Mouse (Mus musculus) natural killer cell, adult 2 months (primary cell): ENCODE results near the gene Ptrh1.

ENCODE experiments used
- DNase-seq, 2 experiments: peaks; one replicate each; pipeline ENCODE4 v3.0.0; 2022; ENCODE audit warnings: low spot score in 2 of 2

Gene Ptrh1

DNA sequence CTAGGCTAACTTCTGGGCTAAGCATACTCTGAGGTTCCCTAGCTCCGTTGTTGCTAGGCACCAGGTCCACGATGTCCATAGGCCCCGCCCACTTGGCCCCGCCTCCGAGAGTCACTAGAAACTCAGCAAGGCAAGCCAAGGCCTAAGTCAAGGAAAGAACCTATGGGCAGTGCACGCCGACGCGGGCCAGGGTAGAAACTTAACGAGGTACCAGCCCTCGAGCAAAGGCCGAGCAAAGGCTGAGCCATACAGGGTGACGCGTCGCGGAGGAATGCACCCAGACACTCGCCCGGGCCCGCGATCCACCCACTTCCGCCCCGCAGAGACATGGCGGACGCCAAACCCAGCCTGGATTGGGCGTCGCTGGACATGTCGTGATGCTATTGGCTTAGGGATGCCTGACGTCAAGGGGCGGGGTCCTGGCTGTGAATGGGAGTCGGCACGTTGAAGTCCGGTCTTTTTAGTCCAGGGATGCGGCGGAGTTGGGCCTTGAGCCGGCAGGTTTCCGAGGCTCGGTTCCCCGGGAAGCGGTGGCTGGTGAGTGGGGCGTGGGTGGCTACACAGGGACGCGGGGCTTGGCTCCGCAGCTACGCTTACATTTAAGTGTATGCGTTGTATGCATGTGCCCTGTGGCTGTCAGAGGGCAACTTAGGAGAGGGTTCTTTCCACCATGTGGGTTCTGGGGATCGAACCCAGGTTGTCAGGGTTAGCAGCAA is at the start of gene Ptrh1, which contains the start of gene Ttc16:
Gene Ptrh1, plus strand, starts transcription at position 428 of the 716 bp plus-strand sequence.
Gene Ttc16, minus strand, starts transcription at position 275 of the 716 bp plus-strand sequence.
- DNase-seq = peak; percentile 97 to 98

DNA sequence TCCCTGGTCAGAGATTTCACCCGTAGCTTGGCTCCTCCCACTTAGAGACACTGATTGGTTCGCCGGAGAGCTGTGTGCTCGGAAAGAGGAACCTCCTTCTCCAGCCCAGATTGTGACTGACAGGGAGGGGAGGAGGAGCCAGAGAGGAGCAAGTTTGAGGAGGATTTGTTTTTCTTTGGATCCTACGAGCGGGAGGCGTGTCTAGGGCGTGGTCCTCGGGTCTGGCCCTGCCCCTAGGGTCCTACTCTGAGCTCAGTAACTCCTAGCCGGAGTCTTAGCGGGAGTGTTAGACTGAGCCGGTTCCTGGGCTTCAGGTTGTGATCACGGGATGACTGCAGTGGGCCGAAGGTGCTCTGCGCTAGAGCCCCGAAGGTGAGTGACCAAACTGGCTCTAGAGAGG is 48.2 kb upstream of the Ptrh1 start:
- DNase-seq = peak; percentile 45 to 80

DNA sequence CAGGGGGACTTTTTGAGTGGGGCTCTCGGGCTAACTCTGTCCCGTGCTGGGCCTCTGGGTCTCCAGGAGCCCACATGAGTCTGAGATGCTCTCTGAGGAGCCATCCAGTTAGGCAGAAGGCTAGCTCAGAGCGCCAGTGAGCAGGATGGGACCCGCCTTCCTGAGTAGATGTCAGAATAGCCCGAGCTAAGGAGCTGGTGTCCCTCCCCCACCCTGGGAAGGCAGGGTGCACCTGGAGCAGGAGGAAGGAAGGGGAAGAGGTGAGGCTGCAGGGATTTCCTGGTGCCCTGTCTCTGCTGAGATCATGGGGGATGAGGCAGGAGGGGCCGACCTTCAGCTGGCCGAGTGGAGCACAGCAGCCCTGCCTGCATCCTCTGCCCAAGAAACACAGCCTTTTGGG is 47.1 kb upstream of the Ptrh1 start:
- no peak for DNase-seq

DNA sequence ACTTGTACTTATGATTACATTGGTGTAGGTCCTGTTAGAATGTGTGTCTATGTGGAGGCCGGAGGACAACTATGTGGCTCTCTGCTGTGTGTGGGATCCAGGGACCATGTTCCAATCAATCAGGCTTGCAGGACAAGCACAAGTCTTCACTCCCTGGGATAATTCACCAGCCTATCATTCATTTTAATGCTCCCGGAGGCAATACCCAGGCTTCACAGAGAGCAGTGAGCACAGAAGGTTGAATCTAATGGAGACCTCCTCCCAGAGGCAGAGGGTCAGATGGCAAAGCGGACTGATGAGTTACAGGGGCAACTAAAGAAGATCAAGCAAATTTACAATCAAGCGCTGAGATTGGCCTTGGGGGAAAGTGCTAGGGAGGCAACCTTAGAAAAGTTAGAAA is 46.0 kb upstream of the Ptrh1 start:
- DNase-seq = no peak

DNA sequence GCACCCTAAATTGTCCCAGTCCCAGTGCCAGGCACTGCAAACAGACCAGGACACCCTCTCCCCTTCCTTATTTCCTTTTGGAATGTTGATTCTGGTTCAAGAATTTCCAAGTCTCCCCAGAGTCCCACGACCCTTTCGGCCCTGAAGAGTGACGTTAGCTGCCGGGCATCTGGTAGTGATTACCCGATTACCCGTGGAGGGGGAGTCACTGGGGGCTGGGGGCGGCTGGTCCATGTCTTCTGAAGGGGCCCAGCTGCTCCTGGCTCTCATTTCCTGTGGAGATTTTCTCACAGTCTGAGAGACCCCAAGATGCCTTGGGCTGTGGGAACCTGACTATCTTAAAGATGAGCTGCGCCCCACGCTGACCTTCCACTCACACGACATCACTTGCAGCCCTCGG is 44.7 kb upstream of the Ptrh1 start:
- DNase-seq = no peak

DNA sequence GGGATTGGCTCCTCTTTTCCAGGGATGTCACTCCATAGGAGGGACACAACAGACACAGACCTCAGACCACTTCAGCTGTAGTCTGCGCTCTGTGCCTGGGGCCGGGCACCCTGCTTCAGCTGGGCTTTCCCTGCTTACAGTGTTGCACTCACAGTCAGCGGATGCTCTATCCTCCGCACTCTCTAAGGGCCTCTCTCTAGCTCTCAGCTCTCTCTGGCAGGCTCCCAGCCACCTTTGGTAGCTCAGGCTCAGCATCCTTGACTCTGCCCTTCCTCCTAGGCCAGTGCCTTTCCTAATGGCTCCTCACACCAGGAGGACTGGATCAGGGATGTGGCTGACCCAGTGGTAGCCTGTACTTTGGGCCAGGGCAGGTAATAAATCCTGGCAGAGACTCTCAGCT is 43.7 kb upstream of the Ptrh1 start:
- no peak for DNase-seq

DNA sequence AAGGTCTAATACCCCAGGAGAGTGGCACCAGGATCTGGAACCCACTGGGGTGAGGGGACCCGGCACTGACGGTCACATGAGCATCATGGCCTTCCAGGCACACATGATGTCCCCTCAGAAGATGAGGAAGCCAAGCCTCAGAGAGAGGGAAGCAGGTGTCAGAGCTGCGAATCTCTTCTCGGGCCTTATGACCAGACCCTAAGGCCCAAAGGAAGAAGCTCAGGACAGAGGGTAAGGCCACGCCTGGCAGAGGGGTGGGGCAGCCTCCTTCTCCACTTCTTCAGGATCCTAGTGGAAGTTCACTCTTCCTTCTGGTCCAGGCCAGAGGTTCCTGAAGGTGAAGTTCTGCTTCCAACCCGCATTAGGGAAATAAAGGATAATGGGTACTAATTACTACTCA is 42.9 kb upstream of the Ptrh1 start:
- DNase-seq = no peak

DNA sequence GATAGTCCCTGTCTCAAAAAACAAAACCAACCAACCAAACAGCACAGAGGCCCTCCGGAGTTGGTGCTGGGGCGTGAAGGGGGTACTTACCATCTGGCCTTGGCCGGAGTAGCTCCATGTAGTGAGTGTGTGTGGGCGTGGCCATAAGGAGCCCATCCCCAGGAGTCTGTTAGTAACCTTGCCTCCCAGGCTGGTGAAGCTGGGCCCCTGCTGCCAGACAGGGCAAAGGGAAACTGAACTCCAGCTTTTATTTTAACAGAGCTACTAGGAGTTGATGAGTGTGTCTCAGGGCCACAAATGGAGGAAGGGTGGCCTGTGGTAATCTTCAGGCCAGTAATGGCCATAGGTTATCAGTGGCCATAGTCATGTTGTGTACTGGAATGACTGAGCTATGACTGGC is 41.1 kb upstream of the Ptrh1 start:
- DNase-seq = no peak

DNA sequence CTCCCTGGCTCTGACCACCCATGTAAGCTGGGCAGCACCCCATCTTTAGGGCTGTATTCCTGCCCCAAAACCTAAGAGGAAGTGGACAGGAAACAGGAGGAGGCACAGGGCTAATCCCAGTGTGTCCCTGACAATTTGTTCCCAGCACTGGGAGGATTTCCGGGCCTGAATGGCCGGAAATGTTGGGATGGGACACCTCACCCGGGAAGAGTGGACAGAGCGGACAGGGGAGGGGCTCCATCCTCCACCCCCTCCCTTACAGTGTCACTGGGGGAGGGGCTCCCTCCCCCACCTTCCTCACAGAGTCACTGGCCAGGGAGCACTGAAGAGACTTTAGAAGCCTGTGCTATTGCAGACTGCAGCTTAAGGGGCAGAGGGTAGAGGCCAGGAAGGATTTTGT is 40.7 kb upstream of the Ptrh1 start:
- DNase-seq = no peak

DNA sequence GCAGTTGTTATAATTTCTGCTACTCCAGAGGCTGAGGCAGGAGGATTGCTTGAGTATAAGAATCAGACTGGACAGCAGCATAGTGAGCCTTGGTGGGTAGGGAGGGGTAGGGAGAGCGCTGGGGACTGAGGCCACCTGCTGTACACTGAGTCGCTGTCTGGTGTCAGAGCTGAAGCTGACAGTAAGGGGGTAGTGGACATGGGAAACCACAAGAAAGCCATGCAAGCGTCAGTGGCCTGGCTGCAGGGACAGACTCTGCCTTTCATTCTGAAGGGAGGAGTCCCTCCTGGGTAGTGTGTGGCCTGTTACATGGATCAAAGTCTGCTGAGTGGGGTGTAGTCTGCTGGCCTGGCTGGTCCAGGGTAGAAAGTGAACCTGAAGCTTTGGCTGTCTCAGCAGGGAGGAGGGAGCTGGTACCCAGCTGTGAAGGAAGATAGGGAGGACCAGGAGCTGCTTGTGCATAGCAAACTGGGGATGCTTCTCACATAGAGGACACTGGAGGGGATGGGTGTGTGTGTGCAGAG is 39.2 kb upstream of the Ptrh1 start:
- peak; percentile 52 to 73 for DNase-seq

DNA sequence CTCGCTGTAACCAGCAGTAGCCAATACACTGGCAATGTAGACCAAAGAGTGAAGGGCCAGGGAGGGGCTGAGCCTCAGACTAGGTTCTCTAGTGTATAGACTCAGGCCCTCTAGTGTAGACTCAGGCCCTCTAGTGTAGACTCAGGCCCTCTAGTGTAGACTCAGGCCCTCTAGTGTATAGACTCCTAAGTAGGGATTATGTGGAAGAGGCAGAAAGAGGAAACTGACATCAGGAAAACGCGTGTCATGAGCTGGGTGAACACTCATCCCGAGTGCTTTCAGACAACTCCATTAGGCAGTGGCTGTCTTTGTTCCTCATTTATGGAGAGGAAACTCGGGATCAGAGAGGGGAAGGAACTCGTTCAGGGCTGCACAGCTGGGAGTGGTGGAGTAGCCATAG is 38.6 kb upstream of the Ptrh1 start:
- DNase-seq = no peak

DNA sequence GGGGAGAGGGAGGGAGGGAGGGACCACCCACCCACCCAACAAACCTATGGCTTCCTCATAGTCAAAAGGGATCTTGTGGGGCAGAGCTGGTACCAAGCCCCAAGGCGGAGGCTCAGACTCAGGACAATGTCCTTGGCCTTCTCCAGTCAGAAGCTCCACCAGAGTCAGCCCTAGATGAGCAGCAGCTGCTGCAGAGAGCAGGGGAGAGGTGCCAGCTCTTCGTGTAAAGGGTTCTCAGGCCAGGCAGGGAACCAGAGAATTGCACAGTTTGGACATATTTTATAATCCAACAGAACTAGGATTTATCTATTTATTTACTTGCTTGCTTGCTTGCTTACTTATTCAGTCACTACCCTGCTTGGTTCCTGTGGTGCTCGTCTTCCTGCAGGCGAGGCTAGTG is 36.3 kb upstream of the Ptrh1 start:
- DNase-seq = no peak

DNA sequence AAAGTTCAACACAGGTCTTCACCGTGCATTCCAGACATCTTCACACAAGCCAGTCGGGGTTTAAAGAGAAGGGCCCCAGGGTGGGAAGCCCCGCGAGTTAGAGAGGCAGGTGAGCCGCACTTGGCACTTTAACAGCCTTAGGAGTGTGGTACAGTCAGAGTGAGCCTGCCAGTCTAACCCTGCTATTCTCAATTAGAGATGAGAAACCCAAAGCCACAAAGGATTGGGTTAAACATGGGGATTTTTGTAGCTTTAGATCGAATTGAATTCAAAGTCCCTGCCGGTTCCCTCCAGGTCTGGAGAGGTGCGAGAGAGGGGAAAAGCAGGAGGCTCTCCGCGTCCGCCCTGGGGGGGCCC is 34.7 kb upstream of the Ptrh1 start, which contains the start of gene 6330409D20Rik:
Gene 6330409D20Rik, minus strand, starts transcription at position 101 of the 357 bp plus-strand sequence.
- no peak for DNase-seq

DNA sequence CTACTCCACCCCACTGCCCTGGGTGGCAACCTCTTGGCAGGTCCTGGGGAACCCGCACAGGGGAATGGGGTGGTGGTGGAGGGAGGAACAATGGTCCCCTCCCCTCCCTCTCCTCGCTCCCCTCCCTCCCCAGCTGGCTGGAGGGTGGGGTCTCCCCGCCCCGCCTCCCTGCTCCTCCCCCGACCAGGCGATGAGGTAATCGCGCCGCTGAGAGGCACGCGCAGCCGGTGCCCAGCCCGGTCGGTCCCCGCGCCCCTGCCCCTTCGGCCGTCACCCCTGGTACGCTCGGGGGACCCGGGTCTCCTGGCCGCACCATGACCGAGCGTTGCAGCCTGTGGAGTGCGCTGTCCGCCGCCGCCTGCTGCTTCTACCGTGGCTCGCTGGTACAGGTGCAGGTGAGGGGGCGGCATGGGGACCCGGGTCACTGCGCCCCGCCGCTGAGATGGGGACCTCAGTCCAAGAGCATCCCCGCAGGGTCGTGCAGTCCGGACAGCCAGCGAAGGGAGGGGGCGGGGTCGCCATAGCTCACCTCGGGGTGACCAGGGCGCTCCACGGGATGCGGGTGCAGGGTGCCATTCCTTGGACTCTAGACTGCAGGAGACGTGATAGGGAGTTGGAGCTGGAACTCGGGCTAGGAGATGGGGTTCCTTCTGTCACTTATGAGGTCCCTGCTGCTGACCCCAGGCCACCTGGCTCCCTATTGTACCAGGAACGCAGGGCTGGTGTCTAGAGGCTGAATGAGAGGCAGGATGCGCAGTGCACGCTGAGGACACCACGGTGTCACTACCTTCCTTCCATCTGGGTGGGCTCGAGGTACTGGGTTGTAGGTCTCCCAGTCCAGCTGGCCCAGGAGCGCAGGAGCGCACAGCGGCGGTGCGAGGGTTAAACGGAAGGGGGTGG is 34.1 kb upstream of the Ptrh1 start:
- no peak for DNase-seq

DNA sequence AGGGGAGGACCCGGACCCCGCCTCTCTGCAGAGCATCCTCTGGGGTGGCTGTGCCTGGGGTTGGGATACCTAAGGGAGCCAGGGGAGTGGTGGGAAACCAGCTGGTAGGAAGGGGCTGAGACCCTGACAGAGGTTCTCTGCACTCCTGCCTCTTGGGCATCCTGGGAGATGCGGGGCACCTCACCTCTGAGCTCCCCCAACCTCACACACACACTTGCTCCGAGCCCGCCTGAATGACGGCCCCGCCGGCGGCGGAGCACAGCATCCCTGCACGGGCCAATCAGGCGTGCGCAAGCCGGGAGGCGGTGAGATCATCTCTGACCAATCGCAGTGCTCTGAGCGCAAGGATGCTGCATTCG is 33.4 kb upstream of the Ptrh1 start:
- DNase-seq = no peak

DNA sequence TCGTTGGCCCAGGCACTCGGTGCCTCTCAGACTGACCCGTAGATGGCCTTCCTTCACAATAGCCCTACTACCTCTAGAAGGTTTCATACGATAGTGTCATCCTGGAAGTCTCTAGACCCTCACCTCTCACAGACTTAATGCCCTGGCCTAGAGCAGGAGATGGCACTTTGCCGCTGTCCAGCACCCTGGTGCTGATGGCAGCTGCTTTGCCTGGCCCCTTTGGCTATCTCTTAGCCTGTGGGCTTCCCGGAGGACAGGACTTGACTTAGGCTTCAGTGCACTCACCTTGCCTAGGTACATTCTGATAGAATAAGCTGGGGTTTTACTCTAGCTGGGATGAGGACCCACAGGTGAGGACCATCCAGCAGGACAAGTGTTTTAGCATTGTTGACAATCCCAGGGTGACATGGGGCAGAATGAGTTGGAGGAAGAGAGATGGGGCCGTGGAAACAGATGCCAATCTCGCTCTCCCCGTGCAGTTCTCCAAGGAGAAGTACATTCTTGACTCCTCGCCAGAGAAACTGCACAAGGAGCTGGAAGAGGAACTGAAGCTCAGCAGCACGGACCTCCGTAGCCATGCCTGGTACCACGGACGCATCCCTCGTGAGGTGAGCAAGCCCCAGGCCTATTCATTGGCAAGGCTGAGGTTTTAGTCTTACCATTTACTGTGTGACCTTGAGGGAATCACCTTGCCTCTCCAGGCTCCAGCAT is 31.2 kb upstream of the Ptrh1 start:
- DNase-seq = no peak

DNA sequence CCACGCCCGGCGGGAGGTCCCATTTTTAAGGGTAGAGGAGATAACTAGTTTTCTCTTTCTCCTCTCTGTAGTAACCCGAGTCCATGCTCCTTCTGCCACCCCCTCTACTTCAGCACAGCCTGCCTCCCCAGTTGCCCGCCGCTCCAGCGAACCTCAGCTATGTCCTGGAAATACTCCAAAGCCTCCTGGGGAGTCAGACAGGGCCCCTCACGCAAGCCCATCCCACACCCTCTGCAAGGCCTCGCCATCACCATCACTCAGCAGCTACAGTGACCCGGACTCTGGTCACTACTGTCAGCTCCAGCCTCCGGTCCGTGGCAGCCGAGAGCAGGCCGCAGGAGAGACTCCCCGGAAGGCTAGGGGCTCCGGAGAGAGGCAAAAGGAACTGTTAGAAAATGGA is 26.5 kb upstream of the Ptrh1 start:
- DNase-seq = no peak

DNA sequence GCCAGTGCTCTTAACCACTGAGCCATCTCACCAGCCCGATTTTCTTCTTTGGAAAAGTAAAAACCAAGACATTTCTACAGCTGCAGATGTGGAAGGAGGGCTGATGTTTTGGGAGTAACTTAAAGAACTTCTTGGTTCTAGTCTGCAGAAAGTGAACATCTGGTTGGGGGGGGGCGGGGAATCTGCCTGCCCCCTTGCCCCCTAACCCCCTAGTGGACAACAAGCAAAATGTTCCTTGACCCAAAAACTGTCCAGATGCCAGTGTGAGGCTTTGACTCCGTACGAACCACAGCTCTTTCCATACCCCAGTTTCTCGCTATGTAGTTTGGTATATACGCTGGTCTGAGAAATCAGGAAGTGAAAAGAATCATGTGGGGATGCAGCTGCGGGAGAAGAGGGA is 25.4 kb upstream of the Ptrh1 start:
- DNase-seq = no peak

DNA sequence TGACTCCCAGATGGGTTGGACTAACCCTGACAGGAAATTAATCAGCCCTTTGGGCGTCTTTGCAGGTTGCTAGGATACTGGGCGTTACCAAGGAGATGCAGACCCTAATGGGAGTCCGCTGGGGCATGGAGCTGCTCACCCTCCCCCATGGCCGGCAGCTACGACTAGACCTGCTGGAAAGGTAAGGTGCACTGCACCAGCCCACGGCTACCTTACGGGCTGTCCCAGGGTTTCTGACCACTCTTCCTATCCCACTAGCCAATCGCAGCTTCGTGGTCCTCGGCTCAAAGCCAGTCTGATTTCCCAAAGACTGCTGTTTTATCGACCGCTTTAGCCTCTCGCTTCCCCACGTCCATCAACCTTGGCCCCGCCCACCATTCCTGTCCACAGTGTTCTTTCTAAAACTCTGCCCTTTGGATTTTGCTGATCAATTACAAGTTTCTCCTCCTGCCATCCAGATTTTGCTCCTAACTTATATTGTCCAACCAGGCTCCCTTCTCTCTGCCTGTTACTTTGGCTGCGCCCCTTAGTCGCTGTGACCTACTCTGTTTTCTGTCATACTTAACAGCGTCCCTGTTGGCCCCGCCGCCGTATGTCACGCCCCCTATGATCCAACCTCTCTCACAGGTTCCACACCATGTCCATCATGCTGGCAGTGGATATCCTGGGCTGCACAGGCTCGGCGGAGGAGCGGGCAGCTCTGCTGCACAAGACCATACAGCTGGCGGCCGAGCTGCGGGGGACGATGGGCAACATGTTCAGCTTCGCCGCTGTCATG is 24.5 kb upstream of the Ptrh1 start:
- no peak for DNase-seq

DNA sequence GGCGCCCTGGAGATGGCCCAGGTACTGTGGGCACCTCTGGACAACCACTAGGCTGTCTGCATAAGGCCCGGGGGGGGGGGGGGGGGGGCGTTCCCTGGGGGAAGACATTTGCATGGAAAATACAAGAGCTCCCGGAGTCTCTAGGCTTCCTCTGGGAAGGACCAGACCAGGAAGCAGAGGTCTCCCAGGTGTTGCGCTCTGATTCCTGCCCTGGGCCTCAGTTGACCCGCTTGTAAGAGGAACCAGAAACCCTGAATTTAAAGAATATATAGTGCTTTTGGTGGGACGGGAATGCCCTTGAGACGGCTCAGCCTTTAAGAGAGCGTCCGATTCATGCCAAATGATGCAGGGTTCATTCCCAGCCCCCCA is 23.9 kb upstream of the Ptrh1 start:
- DNase-seq = no peak

DNA sequence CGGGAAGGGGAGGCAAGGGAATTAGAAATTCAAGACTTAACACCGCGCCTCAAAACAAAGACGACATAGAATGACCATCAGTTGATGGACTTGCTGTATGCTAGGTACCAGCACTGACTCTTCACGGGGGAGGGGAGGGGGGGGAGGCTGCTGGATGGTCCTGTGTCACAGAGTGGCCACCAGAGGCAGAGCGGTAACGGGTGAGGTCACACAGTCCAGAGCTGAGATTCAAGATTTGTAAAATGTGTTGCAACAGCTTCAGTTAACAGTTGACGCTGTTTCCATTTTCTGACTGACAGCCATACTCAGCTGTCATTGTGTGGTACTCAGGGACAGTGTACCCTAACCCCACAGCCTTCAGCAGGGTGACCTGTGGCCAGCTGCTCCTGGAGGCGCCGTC is 23.4 kb upstream of the Ptrh1 start:
- no peak for DNase-seq

DNA sequence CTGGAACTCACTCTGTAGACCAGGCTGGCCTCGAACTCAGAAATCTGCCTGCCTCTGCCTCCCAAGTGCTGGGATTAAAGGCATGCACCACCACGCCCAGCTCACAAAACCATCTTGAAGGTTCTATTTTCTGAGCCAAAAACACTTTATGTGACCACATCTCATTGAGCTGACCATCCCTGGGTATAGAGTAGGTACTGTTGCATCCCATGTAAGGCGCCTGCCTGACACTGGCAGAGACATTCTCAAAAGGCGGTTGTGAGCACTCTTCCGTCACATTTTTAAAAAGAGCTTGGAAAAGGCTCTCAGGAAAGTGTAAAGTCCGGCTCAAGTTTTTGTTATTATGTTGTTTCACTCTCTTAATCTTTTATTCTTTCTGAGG is 18.9 kb upstream of the Ptrh1 start:
- DNase-seq = no peak
